Mouse (Mus musculus) liver, postnatal 0 days (tissue): Measurements from ENCODE around the gene Ttc9c.

Source experiments
- CTCF ChIP-seq: sonication (generic); IDR thresholded peaks from 2 replicates; pipeline ENCODE4 v1.5.1; 2016; ENCODE audit warnings: antibody characterized with exemption, low read depth
- EP300 ChIP-seq: IDR thresholded peaks from 2 replicates; pipeline ENCODE4 v1.6.1; 2016; ENCODE audit warnings: antibody characterized with exemption, low read depth, mild to moderate bottlenecking

DNA sequence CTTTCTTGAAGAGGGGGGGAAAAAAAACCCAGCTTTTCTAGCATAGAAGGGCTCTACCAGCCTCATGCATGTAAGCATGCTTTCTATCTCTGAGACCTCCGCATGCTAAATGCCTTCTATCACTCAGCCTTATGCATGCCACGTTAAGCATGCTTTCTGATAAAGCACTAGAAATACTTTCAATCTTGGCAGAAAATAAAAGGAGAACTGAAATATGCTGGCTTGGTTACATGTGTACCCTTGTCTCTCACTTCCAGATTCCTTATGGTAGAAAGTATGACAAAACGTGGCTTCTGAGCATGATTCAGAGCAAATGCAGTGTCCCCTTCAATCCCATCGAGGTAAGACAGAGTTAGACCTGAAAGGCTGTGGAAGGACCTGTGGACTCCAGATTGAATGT is 55.9 kb downstream of the Ttc9c start:
- TF ChIP-seq CTCF, result no peak
- TF ChIP-seq EP300, result no peak
